Mouse (Mus musculus): Measurements from ENCODE around the gene Ski. TPM values are rescaled to one million over a fixed set of nuclear protein-coding genes. Genes with fewer than 3 reads are reported as not detected.
A peak's percentile ranks its signal among the peaks of the same experiment; 100 is the strongest.

The Ski gene
- polyA plus RNA-seq, 1 experiment = 63.9 TPM

- no peak for TF ChIP-seq CTCF (IDR thresholded peaks at IDR 0.05; ENCODE audit: low read depth, low read length)
- no peak for TF ChIP-seq POLR2A (IDR thresholded peaks at IDR 0.05; ENCODE audit: borderline replicate concordance, low read depth, low read length)
- Histone ChIP-seq H3K27ac (ENCODE audit: insufficient read depth, low read depth, low read length) (no peak overlapping the region), H3K4me1 (ENCODE audit: control insufficient read depth, insufficient read depth, low read length) (peaks cover 10% of the 10 kb centered on the region), H3K4me3 (ENCODE audit: insufficient read depth, low read length) (no peak overlapping the region)
Measured at GRCm38 (mm10) chr4:155137891-155138290, 84.5 kb downstream of the Ski start.

- Histone ChIP-seq H3K27ac (ENCODE audit: insufficient read depth, low read depth, low read length) (no peak overlapping the region), H3K4me1 (ENCODE audit: control insufficient read depth, insufficient read depth, low read length) (peaks cover 12% of the 10 kb centered on the region), H3K4me3 (ENCODE audit: insufficient read depth, low read length) (no peak overlapping the region)
- TF ChIP-seq POLR2A (IDR thresholded peaks at IDR 0.05; ENCODE audit: borderline replicate concordance, low read depth, low read length) (no peak), CTCF (IDR thresholded peaks at IDR 0.05; ENCODE audit: low read depth, low read length) (no peak)
Measured at GRCm38 (mm10) chr4:155135909-155136585, 86.3 kb downstream of the Ski start.

- Histone ChIP-seq H3K27ac (ENCODE audit: insufficient read depth, low read depth, low read length) (no peak overlapping the region), H3K4me1 (ENCODE audit: control insufficient read depth, insufficient read depth, low read length) (peaks cover 12% of the 10 kb centered on the region), H3K4me3 (ENCODE audit: insufficient read depth, low read length) (no peak overlapping the region)
- TF ChIP-seq POLR2A (IDR thresholded peaks at IDR 0.05; ENCODE audit: borderline replicate concordance, low read depth, low read length) = no peak
- TF ChIP-seq CTCF (IDR thresholded peaks at IDR 0.05; ENCODE audit: low read depth, low read length) = no peak
Measured at GRCm38 (mm10) chr4:155134686-155135172, 87.7 kb downstream of the Ski start.

- no peak for TF ChIP-seq POLR2A (IDR thresholded peaks at IDR 0.05; ENCODE audit: borderline replicate concordance, low read depth, low read length)
- no peak for TF ChIP-seq CTCF (IDR thresholded peaks at IDR 0.05; ENCODE audit: low read depth, low read length)
- Histone ChIP-seq H3K4me1 (ENCODE audit: control insufficient read depth, insufficient read depth, low read length) (peaks cover 12% of the 10 kb centered on the region), H3K27ac (ENCODE audit: insufficient read depth, low read depth, low read length) (no peak overlapping the region), H3K4me3 (ENCODE audit: insufficient read depth, low read length) (no peak overlapping the region)
Measured at GRCm38 (mm10) chr4:155133658-155134417, 88.6 kb downstream of the Ski start.

- H3K4me3 ChIP-seq (ENCODE audit: insufficient read depth, low read length) = no peak overlapping the region
- H3K4me1 ChIP-seq (ENCODE audit: control insufficient read depth, insufficient read depth, low read length) = peaks cover 12% of the 10 kb centered on the region
- no peak overlapping the region for H3K27ac ChIP-seq (ENCODE audit: insufficient read depth, low read depth, low read length)
- TF ChIP-seq CTCF (IDR thresholded peaks at IDR 0.05; ENCODE audit: low read depth, low read length) (no peak), POLR2A (IDR thresholded peaks at IDR 0.05; ENCODE audit: borderline replicate concordance, low read depth, low read length) (no peak)
Measured at GRCm38 (mm10) chr4:155133188-155133587, 89.2 kb downstream of the Ski start.

GRCm38 (mm10) chr4:155130616-155131015 is 91.8 kb downstream of the Ski start:
- no peak overlapping the region for H3K27ac ChIP-seq (ENCODE audit: insufficient read depth, low read depth, low read length)
- TF ChIP-seq POLR2A (IDR thresholded peaks at IDR 0.05; ENCODE audit: borderline replicate concordance, low read depth, low read length) = no peak
- no peak for TF ChIP-seq CTCF (IDR thresholded peaks at IDR 0.05; ENCODE audit: low read depth, low read length)
- no peak overlapping the region for H3K4me3 ChIP-seq (ENCODE audit: insufficient read depth, low read length)
- peaks cover 9% of the 10 kb centered on the region for H3K4me1 ChIP-seq (ENCODE audit: control insufficient read depth, insufficient read depth, low read length)

- Histone ChIP-seq H3K4me1 (ENCODE audit: control insufficient read depth, insufficient read depth, low read length) (peaks cover 9% of the 10 kb centered on the region), H3K27ac (ENCODE audit: insufficient read depth, low read depth, low read length) (no peak overlapping the region), H3K4me3 (ENCODE audit: insufficient read depth, low read length) (no peak overlapping the region)
- TF ChIP-seq POLR2A (IDR thresholded peaks at IDR 0.05; ENCODE audit: borderline replicate concordance, low read depth, low read length) (no peak), CTCF (IDR thresholded peaks at IDR 0.05; ENCODE audit: low read depth, low read length) (no peak)
Measured at GRCm38 (mm10) chr4:155129996-155130395, 92.4 kb downstream of the Ski start.

GRCm38 (mm10) chr4:155129132-155129917 is 93.1 kb downstream of the Ski start:
- Histone ChIP-seq H3K4me1 (ENCODE audit: control insufficient read depth, insufficient read depth, low read length) (peaks cover 9% of the 10 kb centered on the region), H3K27ac (ENCODE audit: insufficient read depth, low read depth, low read length) (no peak overlapping the region), H3K4me3 (ENCODE audit: insufficient read depth, low read length) (no peak overlapping the region)
- TF ChIP-seq POLR2A (IDR thresholded peaks at IDR 0.05; ENCODE audit: borderline replicate concordance, low read depth, low read length) (no peak), CTCF (IDR thresholded peaks at IDR 0.05; ENCODE audit: low read depth, low read length) (peak; percentile 43)

GRCm38 (mm10) chr4:155128411-155128810 is 94.0 kb downstream of the Ski start:
- H3K27ac ChIP-seq (ENCODE audit: insufficient read depth, low read depth, low read length) = no peak overlapping the region
- peaks cover 6% of the 10 kb centered on the region for H3K4me1 ChIP-seq (ENCODE audit: control insufficient read depth, insufficient read depth, low read length)
- H3K4me3 ChIP-seq (ENCODE audit: insufficient read depth, low read length) = no peak overlapping the region
- TF ChIP-seq CTCF (IDR thresholded peaks at IDR 0.05; ENCODE audit: low read depth, low read length) (no peak), POLR2A (IDR thresholded peaks at IDR 0.05; ENCODE audit: borderline replicate concordance, low read depth, low read length) (no peak)

All from bone marrow macrophage, adult 2 months (primary cell).